Mouse (Mus musculus): ENCODE data around the gene Rab3a.

- no peak for TF ChIP-seq POLR2AphosphoS5 (IDR thresholded peaks at IDR 0.05; ENCODE audit: insufficient replicate concordance, low read depth, low read length)
- no peak for TF ChIP-seq GATA1 (IDR thresholded peaks at IDR 0.05; ENCODE audit: borderline replicate concordance, low read length)
Measured at GRCm38 (mm10) chr8:70726721-70727120, 27.8 kb upstream of the Rab3a start.
